Mouse (Mus musculus) bone marrow macrophage, adult 2 months (primary cell): ENCODE measurements around the gene Vac14.

Source experiments
- CTCF ChIP-seq: IDR thresholded peaks from 2 replicates; pipeline ENCODE4 v1.5.1; 2012; ENCODE audit warnings: low read depth, mild to moderate bottlenecking, low read length, moderate library complexity
- POLR2A ChIP-seq: IDR thresholded peaks from 2 replicates; pipeline ENCODE4 v1.6.1; 2012; ENCODE audit warnings: mild to moderate bottlenecking, low read depth, low read length, borderline replicate concordance

DNA sequence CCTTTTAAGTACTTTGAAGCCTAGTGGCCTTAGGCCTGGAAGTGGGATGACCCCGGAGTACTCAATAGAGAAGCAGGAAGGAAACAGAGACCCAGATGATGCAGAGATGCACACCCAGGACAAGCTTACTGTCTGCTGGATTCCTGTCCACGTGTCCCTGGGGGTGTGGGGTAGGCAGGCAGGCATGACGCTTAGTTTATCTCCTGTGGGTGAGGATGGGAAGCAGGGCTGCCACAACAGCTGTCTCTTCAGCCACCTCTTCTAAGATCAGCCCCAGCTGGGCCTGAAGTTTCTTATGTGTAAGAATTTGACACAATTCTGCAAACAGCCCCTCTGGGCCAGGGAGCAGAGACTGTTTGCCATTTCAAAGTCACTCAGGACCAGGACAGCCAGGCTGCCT lies 60.6 kb downstream of the Vac14 start:
- TF ChIP-seq CTCF (no peak), POLR2A (no peak)
